Mouse (Mus musculus): ENCODE data around the gene Txnrd2.

The Txnrd2 gene

DNA sequence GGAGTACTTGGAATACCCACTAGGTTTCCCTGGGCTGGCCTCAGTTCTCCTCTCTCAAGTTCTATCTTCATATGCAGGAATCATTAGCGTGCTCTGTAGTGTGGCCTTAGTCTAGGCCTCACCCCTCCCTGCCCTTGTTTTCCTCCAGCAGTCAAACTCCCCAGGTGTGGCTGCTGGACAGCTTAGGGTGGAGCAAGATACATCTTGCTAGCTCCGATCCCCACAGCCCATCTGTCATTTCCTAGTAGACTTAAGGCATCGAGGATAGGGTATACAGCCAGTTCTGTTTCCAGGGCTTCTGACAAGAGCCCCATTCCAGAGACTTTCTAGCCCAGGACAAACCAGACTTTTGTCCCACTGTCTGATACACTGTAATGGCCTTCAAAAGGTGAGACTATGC, 34.5 kb upstream of the Txnrd2 start:
- in situ Hi-C loops (cut with MboI; ENCODE audit: low pct_unique_long_range_greater_than_20kb in 1 of 2, low sequenced_read_pairs in 2 of 2, unreplicated experiment in 1 of 2), result no loop called here

DNA sequence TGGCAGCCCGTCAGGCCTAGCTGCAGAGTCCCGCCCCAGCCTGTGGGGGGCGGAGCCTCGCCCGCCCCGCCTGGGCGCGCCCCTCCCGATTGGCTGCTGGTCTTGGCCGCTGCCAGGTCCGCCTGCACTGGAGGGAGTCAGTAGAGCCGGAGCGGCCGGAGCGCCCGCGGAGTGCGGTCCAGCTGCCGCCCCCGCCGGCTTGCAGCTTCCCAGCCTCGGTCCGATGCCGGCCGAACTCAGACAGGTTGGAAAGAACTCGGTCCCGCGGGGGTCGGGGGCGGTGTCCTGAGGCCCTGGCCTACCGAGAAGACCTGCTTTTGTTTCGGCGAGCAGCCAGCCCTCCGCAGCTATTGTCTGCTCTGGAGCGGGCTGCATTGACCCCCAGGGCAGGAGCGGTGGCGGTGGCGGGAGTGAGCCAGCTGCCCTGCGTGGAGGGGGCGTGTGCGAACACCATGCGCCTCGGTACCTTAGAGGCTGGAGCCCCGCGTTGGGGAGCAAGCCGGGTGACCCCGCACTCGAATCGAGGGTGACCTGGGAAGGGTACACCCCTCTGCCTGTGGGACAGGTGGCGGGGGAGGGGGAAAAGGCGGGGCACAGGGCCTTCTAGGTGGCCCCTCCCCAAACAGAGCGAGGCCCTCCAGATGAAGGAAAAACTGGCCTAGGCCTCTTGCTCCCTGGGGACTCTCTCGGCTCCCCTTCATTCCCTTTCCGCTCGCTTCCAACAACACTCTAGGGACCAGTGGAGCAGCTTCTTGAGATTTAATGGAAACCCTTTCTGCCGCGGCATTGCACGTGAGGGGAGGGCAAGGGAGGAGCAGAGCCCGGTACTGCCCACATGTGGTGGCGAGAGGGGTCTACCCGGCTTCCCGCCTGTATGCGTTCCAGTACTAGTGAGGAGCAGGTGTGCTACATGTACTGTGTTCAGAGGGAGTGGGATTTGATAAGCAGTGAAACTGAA, 33.4 kb upstream of the Txnrd2 start:
- in situ Hi-C loops (cut with MboI; ENCODE audit: low pct_unique_long_range_greater_than_20kb in 1 of 2, low sequenced_read_pairs in 2 of 2, unreplicated experiment in 1 of 2), result no loop called here

DNA sequence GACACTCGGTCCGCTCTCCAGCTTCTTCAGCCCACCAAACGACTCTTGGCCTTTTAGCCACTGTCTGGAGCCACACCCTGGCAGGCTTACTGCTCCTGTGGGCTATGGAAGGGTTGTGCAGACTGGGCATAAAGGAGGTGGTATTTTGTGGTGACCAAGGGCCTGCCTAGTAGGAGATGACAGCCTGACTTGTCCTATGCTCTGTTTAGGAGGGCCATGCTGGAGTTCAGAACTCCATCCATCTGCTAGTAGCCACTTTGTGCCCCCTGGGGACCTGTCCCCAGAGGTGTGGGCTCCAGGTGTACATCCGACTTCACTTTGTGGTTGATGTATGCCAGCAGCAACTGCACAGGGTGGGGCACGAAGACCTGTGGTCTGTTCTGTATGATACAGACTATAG, 32.6 kb upstream of the Txnrd2 start:
- in situ Hi-C loops (cut with MboI; ENCODE audit: low pct_unique_long_range_greater_than_20kb in 1 of 2, low sequenced_read_pairs in 2 of 2, unreplicated experiment in 1 of 2), result no loop called here

DNA sequence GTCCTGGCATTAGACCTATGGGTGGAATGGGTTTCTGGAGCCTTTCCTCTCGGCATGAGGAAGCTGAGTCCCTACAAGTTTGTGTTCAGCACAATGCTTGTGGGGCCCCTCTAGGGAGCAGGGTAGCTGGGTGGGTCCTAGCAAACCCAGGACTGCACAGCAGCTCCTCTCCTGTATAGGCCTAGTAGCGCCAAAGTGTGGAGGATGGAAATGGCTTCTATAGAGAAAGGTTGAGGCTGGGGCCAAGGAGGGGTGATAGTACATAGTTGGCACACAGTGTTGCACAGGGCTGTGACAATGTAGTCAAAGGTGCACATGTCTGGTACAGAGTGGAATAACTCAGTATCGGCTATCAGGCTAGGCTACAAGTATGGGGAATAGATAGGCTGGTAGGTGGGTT, 32.1 kb upstream of the Txnrd2 start:
- in situ Hi-C loops (cut with MboI; ENCODE audit: low pct_unique_long_range_greater_than_20kb in 1 of 2, low sequenced_read_pairs in 2 of 2, unreplicated experiment in 1 of 2), result no loop called here

DNA sequence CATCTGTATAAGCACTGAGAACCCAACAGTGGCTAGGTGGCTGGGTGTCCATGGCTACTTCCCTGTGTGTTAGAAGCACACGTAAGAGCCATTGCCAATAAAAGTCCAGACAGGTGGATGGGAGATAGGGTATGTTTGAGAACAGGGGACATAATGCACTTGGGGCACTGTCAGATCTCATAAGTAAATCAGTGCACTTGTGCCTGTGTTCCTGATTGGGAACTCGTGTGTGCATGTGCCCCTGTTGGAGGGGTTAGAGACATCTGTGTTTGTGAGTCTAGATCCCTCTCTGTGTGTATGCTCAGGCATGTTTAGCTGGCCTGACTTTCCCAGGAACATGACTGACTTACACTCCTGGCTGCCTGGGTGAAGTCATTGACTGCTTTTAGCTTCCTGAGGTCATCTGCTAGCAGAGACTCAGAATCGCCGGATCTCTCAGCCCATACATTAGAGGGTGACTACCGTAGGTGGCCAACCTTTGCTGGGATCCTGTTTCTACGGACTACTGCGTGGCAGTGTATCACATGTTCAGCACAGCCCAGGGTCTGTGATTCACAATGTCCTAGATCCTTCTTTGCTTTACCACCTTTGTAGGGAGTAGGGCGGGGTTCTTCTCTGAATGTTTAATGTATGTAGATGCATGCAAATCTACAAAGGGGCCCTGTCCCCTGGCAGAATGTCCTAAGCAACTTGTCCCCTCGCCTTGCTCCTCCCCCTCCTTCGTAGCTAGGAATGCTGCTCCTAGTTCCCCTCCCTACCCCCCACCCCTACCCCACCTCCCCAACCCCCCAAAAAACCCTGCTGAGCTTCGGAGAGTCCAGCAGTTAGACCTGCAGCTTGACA, 31.2 kb upstream of the Txnrd2 start:
- in situ Hi-C loops (cut with MboI; ENCODE audit: low pct_unique_long_range_greater_than_20kb in 1 of 2, low sequenced_read_pairs in 2 of 2, unreplicated experiment in 1 of 2), result no loop called here

DNA sequence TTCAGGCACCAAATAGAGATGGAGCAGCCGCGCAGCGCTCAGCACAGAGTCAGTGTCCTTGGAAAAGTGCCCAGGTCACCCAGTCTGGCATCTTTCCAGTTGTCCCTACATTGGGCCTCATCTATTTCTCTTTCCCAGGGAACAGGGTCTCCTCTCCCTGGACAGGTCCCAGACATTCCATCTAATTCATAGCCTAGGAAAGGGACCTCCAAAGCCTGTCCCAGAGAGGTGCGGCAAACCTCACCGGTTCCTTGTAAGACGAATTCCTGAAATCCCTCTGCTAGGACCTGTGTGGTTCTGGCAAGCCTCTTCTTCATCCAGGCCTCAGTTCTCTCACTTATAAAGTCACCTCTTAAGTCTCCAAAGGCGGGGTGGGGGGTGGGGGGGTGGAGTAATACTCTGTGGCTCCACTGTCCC, 30.6 kb upstream of the Txnrd2 start:
- in situ Hi-C loops (cut with MboI; ENCODE audit: low pct_unique_long_range_greater_than_20kb in 1 of 2, low sequenced_read_pairs in 2 of 2, unreplicated experiment in 1 of 2), result no loop called here

DNA sequence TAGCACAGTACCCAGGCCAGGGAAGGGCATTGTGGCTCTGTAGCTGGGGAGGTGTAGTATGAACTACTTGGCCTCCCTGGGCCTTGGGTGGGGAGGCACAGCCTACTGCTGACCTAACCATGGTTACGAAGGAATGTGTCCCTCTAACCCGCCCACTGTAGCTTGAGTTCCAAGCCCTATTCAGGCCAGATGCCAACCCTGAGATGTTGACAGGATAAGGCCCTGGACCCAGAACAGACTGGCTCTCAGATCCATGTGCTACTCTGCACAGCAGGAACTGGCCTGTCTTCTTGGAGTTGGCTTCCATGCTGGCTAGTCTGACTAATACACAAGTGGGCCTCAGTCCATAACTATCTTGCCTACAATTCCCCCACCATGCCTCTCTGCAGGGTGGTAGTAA, 30.0 kb upstream of the Txnrd2 start:
- in situ Hi-C loops (cut with MboI; ENCODE audit: low pct_unique_long_range_greater_than_20kb in 1 of 2, low sequenced_read_pairs in 2 of 2, unreplicated experiment in 1 of 2), result no loop called here

DNA sequence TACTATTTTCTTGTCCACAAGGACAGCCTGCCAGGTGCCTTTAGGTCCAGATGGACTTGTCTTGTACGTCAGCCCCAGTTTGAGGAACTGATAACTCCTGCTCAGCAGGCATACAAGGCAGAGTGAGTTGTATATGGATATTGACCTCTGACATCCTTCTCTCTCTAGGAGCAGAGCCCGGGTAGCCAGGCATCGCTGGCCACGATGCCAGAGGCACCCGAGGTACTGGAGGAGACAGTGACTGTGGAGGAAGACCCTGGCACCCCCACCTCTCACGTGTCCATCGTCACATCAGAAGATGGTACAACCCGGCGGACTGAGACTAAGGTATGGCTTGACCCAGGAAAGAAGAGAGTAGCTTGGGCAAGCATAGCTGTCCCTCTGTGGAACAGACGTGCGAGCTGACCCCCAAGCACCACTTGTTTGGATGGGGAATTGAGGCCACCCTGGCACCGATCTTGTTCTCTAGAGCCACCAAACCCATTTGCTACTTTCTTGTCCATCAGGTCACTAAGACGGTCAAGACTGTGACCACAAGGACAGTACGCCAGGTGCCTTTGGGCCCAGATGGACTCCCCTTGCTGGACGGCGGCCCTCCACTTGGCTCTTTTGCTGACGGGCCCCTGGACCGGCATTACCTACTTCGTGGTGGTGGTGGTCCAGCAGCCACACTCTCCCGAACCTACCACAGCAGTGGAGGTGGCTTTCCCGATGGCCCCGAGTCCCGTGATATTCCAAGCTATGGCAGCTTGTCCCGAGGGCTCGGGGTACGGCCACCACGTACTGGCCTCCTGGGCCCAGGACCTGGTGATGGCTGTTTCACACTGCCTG, 29.2 kb upstream of the Txnrd2 start:
- in situ Hi-C loops (cut with MboI; ENCODE audit: low pct_unique_long_range_greater_than_20kb in 1 of 2, low sequenced_read_pairs in 2 of 2, unreplicated experiment in 1 of 2), result no loop called here

DNA sequence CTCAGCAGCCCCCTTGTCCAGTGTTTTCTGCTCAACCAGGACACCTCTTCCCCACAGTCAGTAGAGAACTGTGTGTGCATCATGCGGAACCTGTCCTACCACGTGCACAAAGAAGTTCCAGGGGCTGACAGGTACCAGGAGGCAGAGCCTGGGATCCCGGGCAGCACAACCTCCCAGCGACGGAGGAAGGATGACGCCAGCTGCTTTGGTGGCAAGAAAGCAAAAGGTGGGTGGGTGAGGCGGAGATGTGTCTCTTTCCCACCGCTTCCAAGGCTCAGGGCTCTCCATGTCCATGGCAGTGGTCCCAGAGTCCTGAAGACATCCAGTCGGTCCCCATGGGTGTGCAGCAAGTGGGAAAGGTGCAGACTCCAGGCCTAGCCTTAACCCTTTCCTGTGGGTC, 26.2 kb upstream of the Txnrd2 start:
- in situ Hi-C loops (cut with MboI; ENCODE audit: low pct_unique_long_range_greater_than_20kb in 1 of 2, low sequenced_read_pairs in 2 of 2, unreplicated experiment in 1 of 2), result no loop called here

DNA sequence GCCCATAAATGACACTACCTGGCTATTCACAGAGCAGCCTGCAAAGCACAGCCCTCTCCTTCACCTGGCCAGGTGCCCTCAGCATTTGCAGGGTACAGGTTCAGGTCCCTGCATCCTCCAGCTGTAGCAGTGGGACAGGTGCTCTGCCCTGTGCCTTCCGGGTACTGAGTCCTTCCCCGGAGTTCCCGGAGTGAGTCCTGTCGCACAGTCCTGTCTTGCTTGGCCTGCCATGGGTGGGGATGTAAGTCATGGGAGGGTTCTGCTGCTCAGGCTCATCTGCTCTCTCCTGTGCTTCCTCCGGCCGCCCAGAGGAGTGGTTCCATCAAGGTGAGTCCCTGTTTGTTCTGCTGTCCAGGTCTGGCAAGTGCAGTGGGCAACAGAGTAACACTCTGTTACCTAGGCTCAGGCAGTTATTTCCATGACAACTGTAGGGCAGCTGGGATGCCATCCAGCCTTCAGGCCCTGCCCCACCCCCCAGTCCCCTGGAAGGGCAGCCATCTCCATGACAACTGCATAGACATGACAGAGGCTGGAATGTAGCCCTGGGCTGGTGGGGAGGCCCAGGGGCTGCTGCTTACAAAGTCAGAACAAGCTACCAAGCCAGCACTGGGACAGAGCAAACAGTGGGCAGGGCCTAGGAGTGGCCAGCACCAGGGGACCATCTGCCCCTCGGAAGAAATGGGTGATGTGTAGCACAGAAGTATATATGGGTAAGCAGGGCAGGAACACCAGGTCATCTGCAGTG, 25.5 kb upstream of the Txnrd2 start:
- in situ Hi-C loops (cut with MboI; ENCODE audit: low pct_unique_long_range_greater_than_20kb in 1 of 2, low sequenced_read_pairs in 2 of 2, unreplicated experiment in 1 of 2), result no loop called here

DNA sequence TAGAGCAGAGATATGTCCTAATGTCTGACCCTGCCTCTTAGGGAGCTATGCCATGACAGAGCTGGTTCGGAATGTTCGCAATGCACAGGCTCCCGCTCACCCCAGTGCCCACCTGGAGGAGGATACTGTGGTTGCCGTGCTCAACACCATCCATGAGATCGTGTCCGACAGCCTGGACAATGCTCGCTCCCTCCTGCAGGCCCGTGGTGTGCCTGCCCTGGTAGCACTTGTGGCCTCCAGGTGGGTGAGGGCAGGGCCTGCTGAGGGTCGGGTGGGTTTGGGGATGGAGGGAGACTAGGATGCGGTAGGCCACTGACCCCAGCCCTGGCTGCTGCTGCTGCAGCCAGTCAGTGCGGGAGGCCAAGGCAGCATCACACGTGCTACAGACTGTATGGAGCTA, 22.9 kb upstream of the Txnrd2 start:
- in situ Hi-C loops (cut with MboI; ENCODE audit: low pct_unique_long_range_greater_than_20kb in 1 of 2, low sequenced_read_pairs in 2 of 2, unreplicated experiment in 1 of 2), result no loop called here

DNA sequence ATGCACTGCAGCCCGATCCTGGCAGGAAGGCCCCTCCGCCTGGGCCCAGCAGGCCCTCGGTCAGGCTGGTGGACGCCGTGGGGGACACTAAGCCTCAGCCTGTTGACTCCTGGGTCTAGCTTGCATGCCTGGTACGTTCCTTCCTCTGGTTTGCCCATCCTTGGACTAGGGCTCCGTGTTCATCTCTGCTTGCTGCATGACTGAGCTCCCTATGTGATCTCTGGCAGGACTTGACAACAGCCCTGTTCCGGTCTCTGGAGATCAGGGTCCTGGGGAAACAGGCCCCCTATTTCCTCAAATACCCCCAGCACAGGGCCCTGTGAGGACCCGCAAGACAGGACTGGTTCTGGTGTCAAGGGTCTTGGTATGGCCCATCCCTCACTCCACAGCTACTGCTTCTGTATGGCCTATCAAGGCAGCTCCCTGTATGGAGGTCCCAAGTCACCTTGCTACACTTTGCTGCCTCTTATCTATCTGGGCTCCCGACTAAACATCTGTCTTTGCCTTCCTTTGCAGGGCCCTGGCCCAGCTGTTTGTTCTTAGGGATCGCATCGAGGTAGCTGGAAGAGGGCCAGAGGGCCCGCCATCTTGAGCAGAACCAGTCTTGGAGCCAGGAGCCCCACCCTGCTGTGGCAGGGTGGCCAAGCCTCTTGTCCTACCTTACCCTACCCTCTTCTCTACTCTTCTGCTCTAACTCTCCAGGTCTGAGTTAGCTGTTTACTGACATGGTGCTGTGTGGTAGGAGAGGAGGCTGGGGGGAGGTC, 20.9 kb upstream of the Txnrd2 start:
- in situ Hi-C loops (cut with MboI; ENCODE audit: low pct_unique_long_range_greater_than_20kb in 1 of 2, low sequenced_read_pairs in 2 of 2, unreplicated experiment in 1 of 2), result no loop called here

DNA sequence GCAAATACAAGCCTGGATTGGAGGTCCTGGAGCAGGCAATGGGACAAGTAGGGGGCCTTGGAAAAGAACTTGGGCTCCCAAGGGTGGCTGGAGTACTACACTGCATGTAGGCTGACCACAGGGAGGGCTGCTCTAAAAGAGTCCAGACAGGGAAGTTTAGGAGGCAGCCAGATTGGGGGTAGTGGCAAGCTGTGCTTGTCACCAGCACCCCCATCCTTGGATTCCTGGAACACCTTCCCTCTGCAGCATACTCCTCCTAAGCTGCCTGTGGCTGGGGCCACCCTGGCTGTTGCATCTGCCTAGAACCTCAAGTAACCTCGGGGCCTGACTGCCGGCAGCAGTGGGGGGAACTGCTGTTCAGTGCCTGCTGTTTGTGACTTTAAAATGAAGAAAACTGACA, 20.3 kb upstream of the Txnrd2 start:
- in situ Hi-C loops (cut with MboI; ENCODE audit: low pct_unique_long_range_greater_than_20kb in 1 of 2, low sequenced_read_pairs in 2 of 2, unreplicated experiment in 1 of 2), result no loop called here

DNA sequence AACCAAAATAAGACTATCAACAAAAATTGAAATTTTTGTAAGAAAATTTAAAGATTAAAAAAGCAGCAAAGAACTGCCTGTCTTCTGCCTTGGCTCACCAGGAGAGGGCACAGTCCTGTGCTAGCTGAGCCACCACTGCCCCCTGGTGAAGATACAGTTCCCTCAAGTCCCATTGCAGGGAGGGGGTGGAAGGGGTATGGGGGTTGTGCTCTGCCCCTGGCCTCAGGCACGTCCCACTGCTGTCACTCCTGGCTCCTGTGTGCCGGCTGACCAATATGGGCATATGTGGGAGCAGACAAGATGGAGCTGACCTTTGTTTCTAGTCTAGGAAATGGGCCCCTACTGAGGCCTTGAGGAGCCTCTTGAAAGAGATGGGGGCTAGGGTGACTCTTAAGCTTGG, 19.9 kb upstream of the Txnrd2 start:
- in situ Hi-C loops (cut with MboI; ENCODE audit: low pct_unique_long_range_greater_than_20kb in 1 of 2, low sequenced_read_pairs in 2 of 2, unreplicated experiment in 1 of 2), result no loop called here

DNA sequence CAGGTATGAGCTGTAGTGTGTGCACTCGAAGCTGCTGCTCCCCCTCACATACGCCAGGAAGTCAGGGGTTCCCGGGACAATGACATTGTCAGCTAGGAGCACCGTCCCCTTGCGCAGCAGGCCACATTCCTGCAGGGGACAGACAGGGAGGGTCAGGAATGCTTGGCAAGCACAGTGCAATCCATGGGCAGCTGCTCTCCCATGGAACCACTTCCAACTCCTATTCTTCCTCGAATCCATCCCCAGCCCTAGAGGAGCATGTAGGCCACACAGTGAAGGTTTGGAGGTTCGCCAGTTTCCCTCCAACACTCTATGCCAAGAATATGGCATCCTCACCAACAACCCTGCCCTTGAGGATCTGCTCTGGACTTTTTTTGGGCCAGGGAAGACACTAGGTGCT, 18.3 kb upstream of the Txnrd2 start:
- in situ Hi-C loops (cut with MboI; ENCODE audit: low pct_unique_long_range_greater_than_20kb in 1 of 2, low sequenced_read_pairs in 2 of 2, unreplicated experiment in 1 of 2), result no loop called here

DNA sequence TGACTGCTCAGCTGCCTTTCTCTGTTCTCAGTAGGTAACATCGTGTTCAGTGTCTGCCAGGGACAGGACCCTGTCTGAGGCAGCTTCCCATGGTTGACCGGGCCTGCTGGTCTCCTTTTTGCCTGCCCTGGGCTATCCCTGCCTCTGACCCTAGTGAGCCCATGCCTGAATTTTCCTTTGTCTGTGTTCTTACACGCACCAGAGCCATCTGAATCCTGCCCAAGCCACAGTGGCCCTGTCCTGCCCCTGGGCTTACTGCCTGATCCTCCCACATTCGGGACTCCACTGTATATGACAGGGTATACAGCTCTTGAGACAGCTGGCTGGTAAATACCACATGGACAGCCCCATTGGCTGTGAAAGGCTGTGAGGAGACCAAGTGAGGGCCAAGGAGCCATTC, 16.4 kb upstream of the Txnrd2 start:
- in situ Hi-C loops (cut with MboI; ENCODE audit: low pct_unique_long_range_greater_than_20kb in 1 of 2, low sequenced_read_pairs in 2 of 2, unreplicated experiment in 1 of 2), result no loop called here

DNA sequence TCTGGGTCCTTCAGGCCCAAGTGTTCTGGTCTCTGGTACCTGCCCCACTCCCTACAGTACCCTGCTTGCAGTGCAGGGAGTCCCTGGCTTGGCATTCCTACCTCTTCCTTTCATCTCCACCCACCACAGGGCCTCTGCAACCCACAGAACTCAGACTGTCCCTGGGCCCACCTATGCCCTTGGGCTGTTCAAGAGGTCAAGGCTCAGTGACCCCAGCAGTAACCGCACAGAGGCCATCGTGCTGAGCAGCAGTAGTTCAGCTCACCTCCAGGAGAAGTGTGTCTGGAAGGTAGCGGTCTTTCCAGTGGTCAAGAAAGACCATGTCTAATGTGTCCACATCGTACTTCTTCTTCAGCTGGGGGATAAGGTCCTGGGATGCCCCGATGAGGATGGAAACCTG, 15.8 kb upstream of the Txnrd2 start:
- in situ Hi-C loops (cut with MboI; ENCODE audit: low pct_unique_long_range_greater_than_20kb in 1 of 2, low sequenced_read_pairs in 2 of 2, unreplicated experiment in 1 of 2), result no loop called here
